Mouse (Mus musculus) testis, postnatal 10 days (tissue): ENCODE measurements at regions not wholly inside any gene's neighbourhood (a gene's known extent, or its start where the extent isn't known, plus 50 kb on each side); places are given as distances from the start of the nearest gene placed in this dataset.
A peak's percentile ranks its signal among the peaks of the same experiment; 100 is the strongest.
"Not testable (repeated sequence)": the region's sequence is repeated elsewhere in the genome, so short reads cannot be mapped to it uniquely, and the experiment has no call there.

Experiments
- DNase-seq: peaks from one replicate; pipeline ENCODE4 v3.0.0; 2021; ENCODE audit warnings: low spot score

GRCm38 (mm10) chr9:72166084-72166483 lies 54.4 kb upstream of the Tcf12 start:
- DNase-seq: no peak

GRCm38 (mm10) chr9:72166611-72167010 lies 54.9 kb upstream of the Tcf12 start:
- no peak for DNase-seq

GRCm38 (mm10) chr9:72169231-72169630 lies 57.6 kb upstream of the Tcf12 start:
- no peak for DNase-seq

- DNase-seq: peak; percentile 75
These were observed 58.1 kb upstream of the Tcf12 start for GRCm38 (mm10) chr9:72169728-72170188.

GRCm38 (mm10) chr9:72170235-72170634 lies 58.6 kb upstream of the Tcf12 start:
- no peak for DNase-seq

GRCm38 (mm10) chr9:72172331-72172730 lies 60.7 kb upstream of the Tcf12 start:
- DNase-seq: no peak

GRCm38 (mm10) chr9:72180972-72181371 lies 69.3 kb upstream of the Tcf12 start:
- DNase-seq: peak; percentile 51

GRCm38 (mm10) chr9:72183336-72183735 lies 71.7 kb upstream of the Tcf12 start:
- no peak for DNase-seq

- DNase-seq: peak; percentile 51
These were observed 72.3 kb upstream of the Tcf12 start for GRCm38 (mm10) chr9:72183925-72184324.

- DNase-seq: no peak
These were observed 78.2 kb upstream of the Tcf12 start for GRCm38 (mm10) chr9:72189867-72190266.

GRCm38 (mm10) chr9:72190631-72191030 lies 79.0 kb upstream of the Tcf12 start:
- no peak for DNase-seq

GRCm38 (mm10) chr9:72191091-72191490 lies 79.4 kb upstream of the Tcf12 start:
- peak; percentile 54 for DNase-seq

GRCm38 (mm10) chr9:72192051-72192952 lies 80.6 kb upstream of the Tcf12 start:
- peak; percentile 68 for DNase-seq

- DNase-seq: not testable (repeated sequence)
These were observed 81.3 kb upstream of the Tcf12 start for GRCm38 (mm10) chr9:72192953-72193337.

- DNase-seq: no peak
These were observed 79.3 kb upstream of the Zfp280d start for GRCm38 (mm10) chr9:72195348-72195747.

GRCm38 (mm10) chr9:72196626-72197330 lies 77.9 kb upstream of the Zfp280d start:
- DNase-seq: no peak

GRCm38 (mm10) chr9:72197331-72197732 lies 77.3 kb upstream of the Zfp280d start:
- no peak for DNase-seq

- DNase-seq: no peak
These were observed 75.7 kb upstream of the Zfp280d start for GRCm38 (mm10) chr9:72198976-72199375.

GRCm38 (mm10) chr9:72204357-72204905 lies 70.2 kb upstream of the Zfp280d start:
- no peak for DNase-seq

- DNase-seq: no peak
These were observed 68.8 kb upstream of the Zfp280d start for GRCm38 (mm10) chr9:72205815-72206214.

- no peak for DNase-seq
These were observed 67.7 kb upstream of the Zfp280d start for GRCm38 (mm10) chr9:72206911-72207310.

GRCm38 (mm10) chr9:72208296-72208695 lies 66.4 kb upstream of the Zfp280d start:
- no peak for DNase-seq
